Mouse (Mus musculus) layer of hippocampus, adult 18-20 months (tissue): ENCODE data around the gene Churc1. TPM values are rescaled to one million over a fixed set of nuclear protein-coding genes. Genes with fewer than 3 reads are reported as not detected.
"Not testable (repeated sequence)": the region's sequence is repeated elsewhere in the genome, so short reads cannot be mapped to it uniquely, and the experiment has no call there.

ENCODE experiments used
- DNase-seq, 2 experiments: peaks; one replicate each; pipeline ENCODE4 v3.0.0; 2022; ENCODE audit warnings: low spot score in 2 of 2
- total RNA-seq, 2 experiments: library from RNA; stranded (reverse); gene quantifications; 2 replicates each; pipeline ENCODE4 v1.2.3; 2021

Churc1 gene
- total RNA-seq, 2 experiments from 2014 or later: 34.7 to 37.7 TPM

GRCm38 (mm10) chr12:76792540-76792939 lies 27.2 kb downstream of the Churc1 start:
- DNase-seq: not testable (repeated sequence)

- no peak for DNase-seq
These were observed 30.0 kb downstream of the Churc1 start, which contains the start of gene Gpx2 for GRCm38 (mm10) chr12:76795350-76795749. Gpx2 (minus strand) TSS chr12:76795554.

DNA sequence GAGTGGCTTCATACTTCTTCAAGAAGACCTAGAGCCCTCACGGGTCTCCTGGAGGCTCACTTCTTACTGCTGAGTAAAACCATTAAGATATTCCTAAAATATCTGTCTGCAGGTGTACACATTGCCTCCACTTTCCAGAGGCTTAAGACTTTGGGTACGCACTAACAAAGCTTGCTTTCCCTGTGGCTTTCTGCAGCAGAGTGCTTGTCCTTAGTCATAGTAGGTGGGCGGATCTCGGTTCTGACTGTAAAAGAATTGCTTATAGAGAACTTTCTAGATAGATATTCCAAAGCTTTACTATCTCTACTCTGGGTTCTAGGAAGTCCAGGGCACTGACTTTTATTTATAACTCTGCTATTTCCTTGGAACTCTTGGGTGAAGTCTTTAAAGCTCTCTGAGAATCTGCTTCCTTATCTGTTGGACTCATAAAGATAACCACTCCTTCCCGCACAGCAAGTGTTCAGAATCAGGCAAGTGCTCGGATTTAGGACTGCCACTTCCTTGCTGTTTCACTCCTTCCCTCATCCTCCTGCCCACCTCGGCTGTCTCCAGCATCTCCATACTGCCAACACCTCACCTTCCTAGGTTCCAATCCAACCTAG lies 31.7 kb downstream of the Churc1 start:
- no peak for DNase-seq

DNA sequence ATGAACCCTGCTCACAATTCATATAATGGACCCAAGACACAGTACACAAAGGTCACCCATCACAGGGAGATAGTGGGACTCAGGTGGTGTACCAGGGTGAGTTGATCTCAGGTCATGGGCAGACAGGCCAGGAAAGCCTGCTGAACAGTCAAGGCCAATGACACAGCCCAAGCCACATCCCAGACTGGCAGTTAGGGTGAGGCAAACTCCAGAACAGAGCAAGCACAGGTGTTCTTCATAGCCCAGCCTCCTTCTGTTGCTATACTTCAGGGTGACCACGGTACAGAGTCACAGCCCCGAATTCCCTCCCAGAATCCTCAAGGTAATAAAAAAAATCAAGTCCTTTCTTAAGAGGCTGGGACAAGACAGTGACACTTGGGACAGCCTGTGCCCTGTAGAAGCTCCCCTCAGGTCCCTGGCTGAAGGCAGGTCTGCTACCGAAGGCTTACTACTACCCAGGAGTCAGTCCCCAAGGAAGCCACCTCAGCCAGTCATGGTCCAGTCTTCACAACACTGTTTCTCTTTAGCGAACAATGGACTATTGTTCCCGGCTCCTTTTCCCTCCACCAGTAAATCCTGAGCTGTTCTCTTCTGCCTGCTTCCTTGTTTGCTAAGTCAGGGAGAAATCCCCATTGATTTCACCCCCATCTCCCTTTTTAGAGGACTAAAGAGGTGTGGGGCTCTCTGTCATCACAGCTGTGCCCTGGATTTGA lies 32.8 kb downstream of the Churc1 start:
- no peak for DNase-seq

GRCm38 (mm10) chr12:76803028-76803427 lies 37.7 kb downstream of the Churc1 start:
- no peak for DNase-seq

- DNase-seq: peak in 1 of 2 experiments; percentile 59
These were observed 38.4 kb downstream of the Churc1 start for GRCm38 (mm10) chr12:76803700-76804252.

DNA sequence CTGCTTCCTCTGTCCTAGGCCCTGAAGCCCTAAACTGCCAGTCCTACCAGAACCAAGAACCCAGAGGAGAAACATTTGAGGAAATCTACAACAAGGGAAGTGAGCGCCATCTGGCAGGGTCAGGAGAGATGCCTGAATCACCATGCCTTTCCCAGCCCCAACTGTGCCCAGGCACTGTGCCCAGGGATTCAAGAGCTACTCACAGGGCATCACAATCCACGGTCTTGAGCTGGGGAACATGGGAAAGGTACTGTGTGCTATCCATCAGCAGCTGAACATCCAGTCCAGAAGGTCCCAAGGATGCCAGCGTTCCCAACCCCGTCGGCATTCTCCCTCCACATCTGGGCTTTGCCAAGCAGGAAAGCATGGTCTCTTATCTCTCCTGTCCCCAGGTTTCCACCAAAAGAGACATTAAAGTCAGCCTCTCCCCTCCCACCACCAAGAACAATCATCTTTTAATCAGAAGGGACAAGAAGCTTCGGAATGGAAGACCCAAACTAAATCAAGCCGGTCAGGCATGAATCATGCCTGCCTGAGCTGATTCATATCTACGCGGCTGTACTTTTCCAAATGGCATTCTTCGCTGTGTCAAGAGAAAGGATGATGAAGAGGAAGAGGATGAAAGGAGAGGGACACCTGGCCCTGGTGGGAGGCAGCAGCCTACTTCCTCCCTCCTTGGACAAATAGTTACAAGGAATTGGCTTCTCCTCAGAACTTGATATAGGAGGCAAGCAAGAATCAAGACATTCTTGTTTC lies 39.9 kb downstream of the Churc1 start:
- DNase-seq: no peak

DNA sequence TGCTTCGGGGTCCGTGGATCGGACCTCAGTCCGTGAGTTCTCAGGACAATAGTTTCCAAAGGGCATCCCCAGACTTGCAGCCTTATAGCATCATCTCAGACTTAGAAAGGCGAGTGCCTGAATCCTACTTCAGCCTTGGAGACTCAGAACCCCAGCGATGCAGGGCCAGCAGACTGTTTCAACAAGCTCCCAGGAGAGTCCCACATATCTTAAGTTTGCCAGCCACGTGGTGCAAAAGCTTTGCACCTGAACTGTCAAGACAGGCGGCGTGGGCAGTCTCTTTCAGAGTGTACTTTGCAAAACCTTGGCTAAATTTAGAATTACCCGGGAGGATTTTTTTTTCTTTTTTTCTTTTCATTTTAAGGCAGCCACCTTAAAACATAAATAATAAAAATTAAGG lies 42.5 kb downstream of the Churc1 start:
- DNase-seq: no peak

DNA sequence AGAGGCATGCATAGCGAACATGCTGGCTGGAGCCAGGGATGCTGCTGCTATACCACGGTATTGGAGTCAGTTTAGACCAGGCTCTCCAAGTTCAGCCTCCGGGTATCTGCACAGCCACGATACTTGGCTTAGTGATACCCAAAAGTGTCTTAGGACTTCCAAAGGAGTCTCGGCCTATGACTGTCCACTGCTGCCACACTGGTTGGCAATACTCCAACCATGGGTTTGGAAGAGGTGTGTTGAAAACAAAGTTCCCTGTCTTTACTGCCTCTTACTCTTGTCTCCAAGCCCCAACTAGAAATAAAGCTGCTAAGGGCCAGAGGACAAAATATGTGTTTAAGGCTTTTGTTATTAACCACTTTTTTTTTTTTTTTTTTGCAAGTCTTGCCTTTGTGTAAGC lies 45.2 kb downstream of the Churc1 start:
- no peak for DNase-seq

DNA sequence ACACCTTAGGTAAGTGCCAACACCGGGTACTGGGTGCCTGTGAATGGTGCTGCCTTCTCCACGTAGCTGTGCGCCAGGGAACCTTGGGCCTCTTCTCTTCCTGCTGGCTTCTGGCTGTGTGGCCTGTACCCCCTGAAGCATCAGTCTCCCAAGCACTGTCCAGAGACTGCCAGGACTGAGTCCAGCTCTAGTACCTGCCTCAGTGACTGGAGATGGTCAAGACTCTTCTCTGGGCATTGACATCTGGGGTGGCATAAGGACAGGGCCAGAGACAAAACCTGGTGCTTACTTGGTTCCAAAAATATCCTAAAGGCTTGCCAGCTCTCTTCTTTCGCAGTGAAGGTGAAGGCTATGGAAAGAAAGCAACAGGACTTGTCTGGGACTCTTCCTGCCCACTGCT lies 45.7 kb downstream of the Churc1 start:
- DNase-seq: no peak

DNA sequence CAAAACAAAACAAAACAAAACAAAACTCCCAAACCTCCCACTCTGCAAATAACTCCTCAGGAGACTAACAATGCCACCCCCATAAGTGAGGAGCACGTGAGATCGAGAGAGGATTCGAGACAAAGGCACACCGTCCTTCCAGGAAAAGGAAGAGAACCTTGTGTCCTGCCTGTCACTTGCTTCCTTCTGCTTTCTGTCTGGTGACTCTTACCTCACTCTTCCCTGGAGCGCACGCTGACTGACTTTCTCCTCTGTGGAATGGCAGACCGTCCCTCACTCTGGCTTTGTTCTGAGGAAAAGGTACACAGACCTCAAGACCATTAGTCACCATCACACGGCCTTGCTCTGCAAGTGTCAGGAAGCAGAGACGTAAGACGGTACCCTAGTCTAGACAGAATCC lies 48.2 kb downstream of the Churc1 start:
- no peak for DNase-seq

- no peak for DNase-seq
These were observed 48.8 kb downstream of the Churc1 start for GRCm38 (mm10) chr12:76814120-76814519.

DNA sequence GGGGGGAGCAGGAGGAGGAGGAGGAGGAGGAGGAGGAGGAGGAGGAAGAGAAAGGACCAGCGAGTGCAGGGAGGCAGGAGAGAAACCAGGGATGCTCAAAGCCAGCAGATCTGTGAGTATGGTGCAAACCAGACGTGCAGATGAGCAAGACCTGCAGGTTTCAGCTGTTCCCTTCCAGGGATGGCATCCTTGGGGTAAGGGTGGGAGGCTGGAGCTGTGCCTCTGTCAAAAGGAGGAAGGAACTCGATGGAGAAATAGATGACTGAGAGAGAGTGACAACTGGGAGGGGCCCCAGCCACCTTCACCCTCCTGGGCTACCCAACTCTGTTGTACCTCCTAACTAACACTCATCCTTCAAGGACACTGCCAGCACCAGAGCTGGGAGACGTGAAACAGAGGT lies 51.4 kb downstream of the Churc1 start:
- DNase-seq: no peak

GRCm38 (mm10) chr12:76817176-76817575 lies 51.8 kb downstream of the Churc1 start:
- DNase-seq: no peak

- DNase-seq: no peak
These were observed 52.8 kb downstream of the Churc1 start for GRCm38 (mm10) chr12:76818120-76818519.

DNA sequence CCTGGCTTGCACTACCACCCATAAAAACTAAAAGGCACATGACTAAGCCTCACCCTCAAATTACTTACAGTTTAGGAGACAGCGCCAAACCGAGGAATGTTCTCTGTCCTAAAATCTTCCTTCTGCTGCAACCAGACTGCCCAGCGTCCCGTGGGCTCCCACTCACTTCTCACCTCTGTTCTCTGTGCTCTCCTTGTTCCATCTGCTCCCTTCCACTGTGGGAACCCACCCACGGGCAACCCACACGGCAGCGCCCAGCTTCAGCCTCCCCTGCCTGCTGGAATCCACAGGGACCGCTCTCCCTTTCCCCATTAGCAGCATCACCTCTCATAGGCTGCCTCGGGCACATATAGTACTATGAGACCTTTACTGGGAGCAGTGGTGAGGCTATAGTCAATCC lies 53.6 kb downstream of the Churc1 start:
- peak; percentile 34 to 73 for DNase-seq

DNA sequence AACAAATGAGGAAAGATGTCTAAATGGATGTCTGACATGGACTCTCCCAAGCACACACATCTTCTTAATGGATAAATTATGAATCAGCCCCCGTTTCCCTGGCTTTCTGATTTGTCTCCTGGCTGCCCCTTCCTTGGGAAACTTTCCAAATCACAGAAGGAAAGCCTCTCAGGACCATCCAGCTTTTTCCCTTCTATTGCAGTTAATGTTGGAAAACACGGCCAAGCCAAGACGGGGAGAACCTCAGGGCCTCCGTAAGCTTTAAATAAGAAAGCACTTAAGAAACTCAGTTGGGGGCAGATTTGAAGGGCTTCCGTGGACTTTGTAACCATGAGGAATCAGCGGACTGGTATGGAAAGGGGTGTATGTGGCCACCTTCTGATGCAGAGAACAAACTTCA lies 54.5 kb downstream of the Churc1 start:
- no peak for DNase-seq

DNA sequence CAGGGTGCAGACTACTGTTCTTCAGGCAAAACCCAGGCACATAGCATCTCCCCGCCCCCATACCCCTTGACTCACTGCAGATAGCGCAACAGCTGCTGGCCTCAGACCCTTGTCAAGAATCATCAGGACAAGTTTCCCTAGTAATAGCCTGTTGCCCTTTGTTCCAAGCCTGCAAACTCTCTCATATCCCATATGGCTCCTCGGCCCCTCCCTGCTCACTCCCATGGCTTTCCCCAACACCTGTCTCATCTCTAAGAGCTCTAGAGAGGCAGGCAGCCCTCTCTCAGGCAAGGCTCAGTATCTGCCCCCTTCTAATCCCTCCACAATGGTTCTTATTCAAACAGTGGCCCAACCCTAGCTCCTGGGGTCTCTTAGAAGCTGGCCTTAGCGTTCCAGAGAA lies 55.3 kb downstream of the Churc1 start:
- DNase-seq: no peak

DNA sequence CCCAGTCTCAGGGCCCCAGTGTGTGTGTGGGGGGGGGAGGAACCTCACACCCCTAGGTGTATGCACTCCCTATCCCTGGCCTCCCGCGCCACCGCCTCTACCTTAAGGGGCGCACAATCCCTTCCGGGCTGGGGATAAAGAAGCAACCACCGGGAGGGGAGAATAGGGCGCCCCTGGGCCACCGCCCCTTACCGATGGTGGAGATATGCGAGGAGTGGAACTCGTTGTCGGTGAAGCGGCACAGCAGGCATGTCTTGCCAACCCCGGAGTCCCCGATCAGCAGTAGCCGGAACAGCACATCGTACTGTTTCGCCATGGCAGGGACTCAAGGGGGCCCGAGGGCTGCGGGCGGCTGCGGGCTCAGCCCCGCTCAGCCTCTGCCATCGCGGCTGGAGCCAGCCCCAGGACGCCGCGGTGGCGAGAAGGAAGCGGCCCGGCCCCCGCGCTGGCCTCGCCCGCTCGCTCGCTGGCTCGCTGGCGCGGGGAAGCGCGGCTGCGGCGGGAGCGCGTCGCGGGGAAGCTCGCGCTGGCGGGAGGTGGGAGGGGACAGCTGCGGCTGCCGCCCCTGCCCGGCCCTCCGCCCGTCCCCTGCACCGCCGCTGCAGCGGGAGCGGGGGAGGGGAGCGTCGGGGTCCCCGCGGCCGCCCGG lies 56.8 kb downstream of the Churc1 start:
- peak; percentile 44 to 56 for DNase-seq

DNA sequence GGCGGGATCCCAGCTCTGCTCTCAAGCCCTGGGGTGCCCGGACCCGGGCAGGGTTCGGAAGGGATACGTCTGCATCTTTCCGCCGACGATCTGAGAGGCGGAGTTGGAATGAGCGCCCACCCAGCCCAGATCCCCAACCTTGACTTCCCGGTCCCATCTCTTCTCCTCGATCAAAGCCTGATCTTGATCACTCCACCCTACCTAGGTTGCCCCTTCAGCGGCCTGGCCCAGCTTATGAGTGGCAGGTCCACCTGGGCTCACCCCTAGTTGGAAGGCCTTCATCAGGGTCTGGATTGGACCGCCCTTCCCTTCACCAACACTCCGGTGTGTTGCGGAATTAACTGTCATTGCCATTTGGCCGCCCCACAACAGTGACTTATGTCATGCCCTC lies 57.3 kb downstream of the Churc1 start, which contains the start of gene Rab15:
Gene Rab15, minus strand, starts transcription at position 258 of the 391 bp plus-strand sequence.
- DNase-seq: peak in 1 of 2 experiments; percentile 36

GRCm38 (mm10) chr12:76825283-76825682 lies 59.9 kb downstream of the Churc1 start:
- DNase-seq: no peak
